Mouse (Mus musculus) lung, embryonic 16.5 days (tissue): ENCODE results near the gene Ulk3. TPM values are rescaled to one million over a fixed set of nuclear protein-coding genes. Genes with fewer than 3 reads are reported as not detected.
A peak's percentile ranks its signal among the peaks of the same experiment; 100 is the strongest.

Experiments used
- ATAC-seq: fragments of 200-750 bp; cut with Nextera tagmentation; 2 replicates; pipeline ENCODE4 v1.8.0; 2017; ENCODE audit warnings: low read depth, mild to moderate bottlenecking, moderate library complexity
- H3K27ac ChIP-seq: fragments of 300-500 bp; sonication (generic); 2 replicates; pipeline ENCODE4 v1.5.1; 2014; ENCODE audit warnings: mild to moderate bottlenecking, control low read depth, low read length
- H3K27me3 ChIP-seq: fragments of 300-500 bp; sonication (generic); 2 replicates; pipeline ENCODE4 v1.6.1; 2014; ENCODE audit warnings: low read depth, low read length, mixed read lengths; ENCODE audit not compliant: control insufficient read depth, insufficient read depth
- H3K36me3 ChIP-seq: fragments of 300-500 bp; sonication (generic); 2 replicates; pipeline ENCODE4 v1.6.1; 2014; ENCODE audit warnings: low read length; ENCODE audit not compliant: control insufficient read depth, insufficient read depth
- H3K4me1 ChIP-seq: fragments of 300-500 bp; sonication (generic); replicated peaks from 2 replicates; pipeline ENCODE4 v1.6.1; 2014; ENCODE audit warnings: low read length, mixed read lengths; ENCODE audit not compliant: control insufficient read depth, insufficient read depth
- H3K4me2 ChIP-seq: fragments of 300-500 bp; sonication (generic); 2 replicates; pipeline ENCODE4 v1.6.1; 2014; ENCODE audit warnings: low read depth, low read length, control low read depth
- H3K4me3 ChIP-seq: fragments of 300-500 bp; sonication (generic); 2 replicates; pipeline ENCODE4 v1.5.1; 2014; ENCODE audit warnings: mild to moderate bottlenecking, low read length, control low read depth
- H3K9ac ChIP-seq: fragments of 300-500 bp; sonication (generic); 2 replicates; pipeline ENCODE4 v1.6.1; 2014; ENCODE audit warnings: low read length, control low read depth
- H3K9me3 ChIP-seq: fragments of 300-500 bp; sonication (generic); 2 replicates; pipeline ENCODE4 v1.6.1; 2016; ENCODE audit warnings: low read length; ENCODE audit not compliant: control insufficient read depth
- WGBS: fragments of 180-500 bp; shearing (Covaris S2); extraction: QIAGEN DNeasy Blood & Tissue Kit; methylation state at CpG from one replicate; pipeline ENCODE4 v1.1.7; 2014; 5-methylcytosine and 5-hydroxymethylcytosine counted together
- polyA plus RNA-seq: library from polyadenylated mRNA; unstranded; fragments of >200 nt; fragmentation: Nextera tagmentation; extraction: Ambion mirVana; gene quantifications from 2 replicates; pipeline ENCODE4 v1.2.1, GENCODE M21; 2015

The Ulk3 gene
- polyA plus RNA-seq, 1 experiment from 2014 or later, result 17.9 TPM

DNA sequence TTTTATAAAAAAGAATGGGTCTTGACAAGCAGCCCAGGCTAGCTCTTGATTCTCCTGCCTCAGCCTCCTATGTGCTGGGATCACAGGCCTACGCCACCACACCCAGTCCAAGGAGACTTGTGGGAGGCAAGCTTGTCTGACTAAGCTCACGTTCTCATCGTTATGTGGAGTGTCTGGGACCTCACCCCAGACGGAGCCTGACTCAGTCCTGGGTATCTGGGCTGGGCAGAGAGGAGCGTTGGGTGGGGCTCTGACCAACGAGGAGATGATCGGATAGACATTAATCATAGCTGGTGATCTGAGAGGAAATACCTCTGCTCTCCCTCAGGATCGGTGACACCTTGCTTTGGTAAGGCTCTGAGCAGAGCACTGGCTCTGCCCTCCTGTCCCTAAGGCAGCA lies 29.6 kb downstream of the Ulk3 start:
- WGBS, result 61% methylated on average over 8 of the region's 8 CpGs
- Histone ChIP-seq H3K9me3 (no peaks in the 10 kb centered on the region), H3K27ac (no peak overlapping the region), H3K27me3 (no peaks in the 10 kb centered on the region), H3K4me2 (no peak overlapping the region), H3K9ac (no peak overlapping the region), H3K4me3 (no peak overlapping the region), H3K36me3 (no peaks in the 10 kb centered on the region), H3K4me1 (no peaks in the 10 kb centered on the region)
- ATAC-seq, result no peak

- 81% methylated on average over 5 of the region's 5 CpGs for WGBS
- Histone ChIP-seq H3K36me3 (peaks cover 5% of the 10 kb centered on the region; the same call in 1 of the 2 replicates), H3K27ac (no peak within 1 kb of the TSS), H3K4me3 (no peak within 1 kb of the TSS), H3K9me3 (no peaks in the 10 kb centered on the region), H3K27me3 (no peaks in the 10 kb centered on the region), H3K9ac (no peak within 1 kb of the TSS), H3K4me1 (no peaks in the 10 kb centered on the region), H3K4me2 (no peak within 1 kb of the TSS)
- ATAC-seq, result no peak
Observed at GRCm38 (mm10) chr9:57620674-57621073, 31.4 kb downstream of the Ulk3 start, which contains the start of gene Lman1l. TSS of gene Lman1l (minus strand) at chr9:57620774.

- peaks cover 35% of the 10 kb centered on the region for H3K36me3 ChIP-seq
- 80% methylated on average over 7 of the region's 7 CpGs for WGBS
- H3K4me3 ChIP-seq, result no peak overlapping the region
- no peak overlapping the region for H3K9ac ChIP-seq
- H3K4me2 ChIP-seq, result no peak overlapping the region
- H3K27me3 ChIP-seq, result no peaks in the 10 kb centered on the region
- no peaks in the 10 kb centered on the region for H3K9me3 ChIP-seq
- ATAC-seq, result no peak
- no peaks in the 10 kb centered on the region for H3K4me1 ChIP-seq
- no peak overlapping the region for H3K27ac ChIP-seq
Observed at GRCm38 (mm10) chr9:57624295-57624694, 35.0 kb downstream of the Ulk3 start.

GRCm38 (mm10) chr9:57625674-57626500 lies 36.6 kb downstream of the Ulk3 start:
- Histone ChIP-seq H3K4me2 (no peak overlapping the region), H3K27me3 (no peaks in the 10 kb centered on the region), H3K36me3 (peaks cover 43% of the 10 kb centered on the region), H3K9ac (no peak overlapping the region), H3K27ac (no peak overlapping the region), H3K4me1 (no peaks in the 10 kb centered on the region), H3K4me3 (no peak overlapping the region), H3K9me3 (no peaks in the 10 kb centered on the region)
- WGBS, result 83% methylated on average over 14 of the region's 15 CpGs
- ATAC-seq, result no peak

GRCm38 (mm10) chr9:57627191-57627590 lies 37.9 kb downstream of the Ulk3 start:
- Histone ChIP-seq H3K4me2 (no peak overlapping the region), H3K27me3 (no peaks in the 10 kb centered on the region), H3K27ac (no peak overlapping the region), H3K4me1 (no peaks in the 10 kb centered on the region), H3K4me3 (no peak overlapping the region), H3K36me3 (peaks cover 43% of the 10 kb centered on the region), H3K9me3 (no peaks in the 10 kb centered on the region), H3K9ac (no peak overlapping the region)
- WGBS, result 87% methylated on average over 17 of the region's 17 CpGs
- ATAC-seq, result no peak

DNA sequence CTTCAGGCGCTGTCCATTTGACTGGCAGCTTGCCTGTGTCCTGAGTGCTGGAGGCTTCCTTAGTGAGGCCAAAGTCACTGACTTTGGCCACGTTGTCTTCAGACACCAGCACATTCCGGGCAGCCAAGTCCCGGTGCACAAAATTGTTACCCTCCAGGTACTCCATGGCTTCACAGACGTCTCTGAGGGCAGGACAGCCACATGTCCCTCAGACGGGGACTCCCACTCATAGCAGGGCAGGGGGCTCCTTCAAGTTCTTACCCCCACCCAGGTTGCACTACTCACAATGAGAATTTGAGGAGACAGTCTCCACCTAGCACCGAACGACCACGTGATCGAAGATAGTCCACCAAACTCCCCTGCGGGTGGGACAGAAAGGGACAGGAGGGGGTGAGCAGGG lies 38.6 kb downstream of the Ulk3 start:
- Histone ChIP-seq H3K4me2 (no peak overlapping the region), H3K4me3 (no peak overlapping the region), H3K9me3 (no peaks in the 10 kb centered on the region), H3K36me3 (peaks cover 43% of the 10 kb centered on the region), H3K27me3 (no peaks in the 10 kb centered on the region), H3K27ac (no peak overlapping the region), H3K4me1 (no peaks in the 10 kb centered on the region), H3K9ac (no peak overlapping the region)
- WGBS, result 88% methylated on average over 11 of the region's 11 CpGs
- ATAC-seq, result no peak

GRCm38 (mm10) chr9:57628717-57629116 lies 39.5 kb downstream of the Ulk3 start:
- Histone ChIP-seq H3K36me3 (peaks cover 43% of the 10 kb centered on the region), H3K27me3 (no peaks in the 10 kb centered on the region), H3K4me1 (no peaks in the 10 kb centered on the region), H3K9me3 (no peaks in the 10 kb centered on the region), H3K9ac (no peak overlapping the region), H3K4me2 (no peak overlapping the region), H3K4me3 (no peak overlapping the region), H3K27ac (no peak overlapping the region)
- ATAC-seq, result peak; percentile 12; the same call in 1 of the 2 replicates
- WGBS, result 87% methylated on average over 12 of the region's 12 CpGs

DNA sequence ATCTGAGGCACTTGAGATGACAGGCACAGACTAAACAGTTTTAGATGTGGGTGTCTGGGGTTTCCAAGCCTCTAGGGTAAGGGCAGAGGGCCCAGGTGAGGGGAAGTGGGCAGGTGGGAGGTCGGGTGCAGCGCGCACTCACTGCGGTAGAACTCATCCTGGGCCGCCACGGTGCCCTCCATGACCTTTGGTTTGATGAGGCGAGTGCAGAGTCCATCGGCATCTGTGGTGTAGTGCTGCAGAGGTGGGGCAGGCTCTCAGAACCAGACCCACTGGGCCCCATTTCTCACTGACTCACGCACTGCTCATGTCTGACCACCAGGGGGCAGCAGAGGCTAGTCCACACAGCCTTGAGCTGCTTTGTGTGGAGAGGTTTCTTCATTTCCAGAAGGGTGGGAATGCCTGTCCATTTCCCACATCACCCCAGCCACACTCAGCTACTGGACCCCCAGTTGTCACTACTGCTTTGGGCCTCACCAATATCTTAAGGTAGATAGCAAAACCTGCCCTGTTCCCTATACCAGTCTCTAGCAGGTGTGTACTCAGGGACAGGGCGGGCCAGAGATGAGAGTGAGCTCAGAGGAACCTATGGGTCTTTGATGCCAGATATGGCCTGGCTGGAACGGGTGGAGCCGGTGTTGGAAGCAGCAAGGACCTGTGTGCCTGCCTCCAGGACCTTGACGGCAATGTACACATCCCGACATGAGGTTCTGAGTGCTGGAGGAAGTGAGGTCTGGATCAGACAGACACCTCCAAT lies 40.0 kb downstream of the Ulk3 start:
- WGBS, result 64% methylated on average over 14 of the region's 14 CpGs
- Histone ChIP-seq H3K27me3 (no peaks in the 10 kb centered on the region), H3K27ac (no peak overlapping the region), H3K4me3 (no peak overlapping the region), H3K9ac (no peak overlapping the region), H3K9me3 (no peaks in the 10 kb centered on the region), H3K4me2 (no peak overlapping the region), H3K36me3 (peaks cover 43% of the 10 kb centered on the region), H3K4me1 (no peaks in the 10 kb centered on the region; the same call in 1 of the 2 replicates)
- peak; percentile 69 for ATAC-seq

DNA sequence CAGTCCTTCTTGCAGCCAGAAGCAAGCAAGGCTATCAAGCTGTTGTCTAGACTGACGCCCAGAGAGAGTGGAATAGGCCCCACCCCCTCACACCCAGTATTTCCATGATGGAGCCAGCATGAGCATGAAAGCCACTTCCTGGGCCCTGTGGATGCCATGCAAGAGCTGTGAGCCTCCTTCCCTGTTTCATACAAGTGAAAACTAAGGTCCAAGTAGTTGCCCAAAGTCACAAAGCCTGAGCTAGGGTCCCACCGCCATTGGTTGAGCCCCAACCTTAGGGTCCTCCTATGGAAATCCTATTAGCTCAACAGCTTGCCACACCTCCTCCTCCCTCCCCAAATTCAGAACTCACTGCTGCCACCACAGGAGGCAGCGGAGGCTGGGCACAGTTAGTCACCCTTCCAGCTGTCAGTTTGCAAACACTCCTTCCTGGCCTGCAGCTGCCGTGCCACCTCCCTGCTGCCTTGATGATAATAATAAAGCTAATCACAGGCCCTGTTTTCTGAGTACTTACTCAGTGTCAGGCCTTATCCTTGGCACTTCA lies 44.3 kb downstream of the Ulk3 start:
- H3K9ac ChIP-seq, result no peak overlapping the region
- H3K9me3 ChIP-seq, result no peaks in the 10 kb centered on the region
- H3K4me2 ChIP-seq, result no peak overlapping the region
- ATAC-seq, result no peak
- peaks cover 15% of the 10 kb centered on the region for H3K36me3 ChIP-seq
- no peak overlapping the region for H3K27ac ChIP-seq
- H3K4me3 ChIP-seq, result no peak overlapping the region
- H3K27me3 ChIP-seq, result no peaks in the 10 kb centered on the region
- WGBS, result 41% methylated on average over 4 of the region's 4 CpGs
- H3K4me1 ChIP-seq, result peaks cover 17% of the 10 kb centered on the region
